Mouse (Mus musculus): Measurements from ENCODE around the gene Tmem189.

DNA sequence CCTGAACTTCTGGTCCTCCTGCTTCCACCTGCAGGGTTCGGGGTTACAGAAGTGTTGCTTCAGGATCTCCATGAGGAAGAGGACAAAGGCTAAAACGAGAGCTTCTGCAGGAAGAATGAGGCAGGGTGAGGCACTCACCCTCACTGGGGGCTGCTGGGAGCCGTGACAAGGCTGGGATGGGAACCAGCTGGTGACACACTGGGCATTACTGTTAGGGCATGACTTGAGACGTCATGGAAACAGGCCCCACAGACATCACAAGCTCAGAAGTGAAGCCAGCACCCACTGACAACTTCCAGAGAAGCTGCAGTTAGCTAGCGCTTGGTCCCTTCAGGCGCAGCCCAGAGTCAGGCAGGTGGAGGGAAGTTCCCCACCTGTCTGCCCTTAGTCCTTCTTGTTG lies 89.7 kb downstream of the Tmem189 start:
- no peak for TF ChIP-seq CTCF (IDR thresholded peaks at IDR 0.05; ENCODE audit: extremely low read depth, insufficient read depth, low read length)
- TF ChIP-seq POLR2A (IDR thresholded peaks at IDR 0.05; ENCODE audit: extremely low read depth, insufficient read depth, low read length) = no peak
